Mouse (Mus musculus) Patski (cell line): ENCODE data around the gene Crhr2. TPM values are rescaled to one million over a fixed set of nuclear protein-coding genes. Genes with fewer than 3 reads are reported as not detected.

Source experiments
- ATAC-seq: fragments of 100-300 bp; one replicate; pipeline ENCODE4 v1.8.0; 2021
- CTCF ChIA-PET: fragments of 350-600 bp; sonication (Branson Sonifier 250); formaldehyde crosslinking; loops from one replicate; lab custom pipeline; 2022; ENCODE audit warnings: inconsistent platforms; lab: Charles Lee
- POLR2A ChIA-PET: fragments of 350-600 bp; sonication (Branson Sonifier 250); formaldehyde crosslinking; loops from one replicate; lab custom pipeline; 2022; ENCODE audit warnings: antibody characterized with exemption, inconsistent platforms; lab: Charles Lee
- DNase-seq: peaks from one replicate; pipeline ENCODE4 v3.0.0-alpha.2; 2011; ENCODE audit warnings: low read depth, low spot score
- H3K27me3 ChIP-seq: fragments of 371-371 bp; one replicate; pipeline ENCODE4 v1.5.1; 2021
- CTCF ChIP-seq: fragments of 100-300 bp; IDR thresholded peaks from one replicate; pipeline ENCODE4 v1.5.1; 2021
- in situ Hi-C: fragments of 300-500 bp; cut with MboI; formaldehyde crosslinking; loops from 3 replicates; pipeline ENCODE4 v1.11.1; 2018; ENCODE audit warnings: low pct_unique_long_range_greater_than_20kb, mixed read lengths
- polyA plus RNA-seq: library from polyadenylated mRNA; unstranded; gene quantifications from one replicate; pipeline ENCODE4 v1.2.3, GENCODE M21; 2021

Gene Crhr2
- polyA plus RNA-seq, 1 experiment from 2014 or later: not detected

GRCm38 (mm10) chr6:55087355-55087754 lies 45.5 kb downstream of the Crhr2 start:
- DNase-seq (no peak), ATAC-seq (no peak)
- ChIA-PET CTCF (no interaction called here), POLR2A (no interaction called here)
- TF ChIP-seq CTCF: no peak
- in situ Hi-C loops: no loop called here
- peaks cover 4% of the 10 kb centered on the region for H3K27me3 ChIP-seq

- no peak for DNase-seq
Observed at GRCm38 (mm10) chr6:55082261-55083051, 50.4 kb downstream of the Crhr2 start.

GRCm38 (mm10) chr6:55081379-55081778 lies 51.4 kb downstream of the Crhr2 start:
- H3K27me3 ChIP-seq: no peaks in the 10 kb centered on the region
- no peak for TF ChIP-seq CTCF
- POLR2A ChIA-PET: no interaction called here
- CTCF ChIA-PET: interaction anchor here (2.0 kb wide), 1 partner anchor 17 kb away, joined by 5 read pairs; no protein-coding TSS in a partner anchor
- in situ Hi-C loops: no loop called here
- ATAC-seq (no peak), DNase-seq (no peak)

More at GRCm38 (mm10) chr6:55082261-55083051, 50.4 kb downstream of the Crhr2 start:
- ChIA-PET CTCF (no interaction called here), POLR2A (no interaction called here)
- TF ChIP-seq CTCF: no peak
- ATAC-seq: no peak
- in situ Hi-C loops: no loop called here
- H3K27me3 ChIP-seq: no peaks in the 10 kb centered on the region

GRCm38 (mm10) chr6:55076561-55077255 lies 56.1 kb downstream of the Crhr2 start:
- H3K27me3 ChIP-seq: no peaks in the 10 kb centered on the region
- no peak for ATAC-seq
- no peak for DNase-seq
- TF ChIP-seq CTCF: no peak
- CTCF ChIA-PET: interaction anchor here (0.8 to 1.4 kb wide), 3 partner anchors 13 to 60 kb away, joined by 3 read pairs; no protein-coding TSS in a partner anchor
- POLR2A ChIA-PET: interaction anchor here (0.6 kb wide), 1 partner anchor 205 kb away, joined by 3 read pairs; no protein-coding TSS in a partner anchor
- in situ Hi-C loops: no loop called here

- no peak for DNase-seq
- ATAC-seq: no peak
- H3K27me3 ChIP-seq: no peaks in the 10 kb centered on the region
- TF ChIP-seq CTCF: no peak
- in situ Hi-C loops: no loop called here
- ChIA-PET POLR2A (no interaction called here), CTCF (interaction anchor here (1.0 to 2.6 kb wide), 3 partner anchors 9 to 15 kb away, joined by 3 to 8 read pairs (median 3); no protein-coding TSS in a partner anchor)
Observed at GRCm38 (mm10) chr6:55065903-55066302, 66.9 kb downstream of the Crhr2 start.

- in situ Hi-C loops: no loop called here
Observed at GRCm38 (mm10) chr6:55064477-55064827, 68.4 kb downstream of the Crhr2 start.

GRCm38 (mm10) chr6:55063793-55064476 lies 68.9 kb downstream of the Crhr2 start:
- CTCF ChIA-PET: interaction anchor here (0.9 to 2.6 kb wide), 4 partner anchors 12 to 23 kb away, joined by 3 to 8 read pairs (median 4); no protein-coding TSS in a partner anchor
- POLR2A ChIA-PET: no interaction called here
- no peak for ATAC-seq
- in situ Hi-C loops: no loop called here
- no peak for TF ChIP-seq CTCF
- no peak for DNase-seq
- H3K27me3 ChIP-seq: no peaks in the 10 kb centered on the region

More at GRCm38 (mm10) chr6:55064477-55064827, 68.4 kb downstream of the Crhr2 start:
- no peak for ATAC-seq
- TF ChIP-seq CTCF: no peak
- ChIA-PET CTCF (interaction anchor here (0.9 to 2.6 kb wide), 4 partner anchors 12 to 23 kb away, joined by 3 to 8 read pairs (median 4); no protein-coding TSS in a partner anchor), POLR2A (no interaction called here)
- H3K27me3 ChIP-seq: no peaks in the 10 kb centered on the region
- no peak for DNase-seq

GRCm38 (mm10) chr6:55062200-55062599 lies 70.6 kb downstream of the Crhr2 start:
- in situ Hi-C loops: no loop called here
- DNase-seq (no peak), ATAC-seq (no peak)
- TF ChIP-seq CTCF: no peak
- POLR2A ChIA-PET: no interaction called here
- CTCF ChIA-PET: no interaction called here
- H3K27me3 ChIP-seq: no peaks in the 10 kb centered on the region

GRCm38 (mm10) chr6:55061328-55061727 lies 71.5 kb downstream of the Crhr2 start:
- CTCF ChIA-PET: no interaction called here
- in situ Hi-C loops: no loop called here

GRCm38 (mm10) chr6:55060241-55060825 lies 72.5 kb downstream of the Crhr2 start:
- POLR2A ChIA-PET: no interaction called here
- no peak for TF ChIP-seq CTCF
- in situ Hi-C loops: no loop called here
- ATAC-seq: no peak
- CTCF ChIA-PET: no interaction called here
- H3K27me3 ChIP-seq: no peaks in the 10 kb centered on the region
- no peak for DNase-seq

More at GRCm38 (mm10) chr6:55061328-55061727, 71.5 kb downstream of the Crhr2 start:
- POLR2A ChIA-PET: no interaction called here
- TF ChIP-seq CTCF: no peak
- ATAC-seq: no peak
- H3K27me3 ChIP-seq: no peaks in the 10 kb centered on the region
- DNase-seq: no peak
